In genomic region chr9:43106426-43107186, GRCm38 (mm10) we compare ENCODE assay signal across 8 mouse cellular contexts. TPM values are rescaled to one million over a fixed set of nuclear protein-coding genes. Genes with fewer than 3 reads are reported as not detected.
DNase-seq lines count a peak whose midpoint lies in the region; ATAC-seq and TF ChIP-seq lines count a peak whose summit lies in the region.

No protein-coding gene starts in this region.

- no peaks in the 10 kb centered on the region for H3K4me1 ChIP-seq in bone marrow, adult 2 months (ENCODE audit: control insufficient read depth, insufficient read depth, low read length)
- peaks cover 27% of the 10 kb centered on the region for H3K4me1 ChIP-seq in forebrain, postnatal 0 days (ENCODE audit: insufficient read depth)
- H3K4me1 ChIP-seq in intestine, embryonic 14.5 days (replicated peaks; ENCODE audit: control insufficient read depth, insufficient read depth, low read length) = peaks cover 36% of the 10 kb centered on the region
- peaks cover 14% of the 10 kb centered on the region for H3K4me1 ChIP-seq in lung, adult 2 months (ENCODE audit: control insufficient read depth, insufficient read depth, low read length)

- no peaks in the 10 kb centered on the region for H3K9me3 ChIP-seq in forebrain, postnatal 0 days (ENCODE audit: low read length)
- H3K9me3 ChIP-seq in intestine, embryonic 14.5 days (ENCODE audit: control insufficient read depth, low read length) = no peaks in the 10 kb centered on the region

- H3K9ac ChIP-seq in forebrain, postnatal 0 days = peak overlapping the region; percentile 80
- peak overlapping the region; percentile 93 for H3K9ac ChIP-seq in intestine, embryonic 14.5 days (ENCODE audit: low read length)

- peak; percentile 62 for DNase-seq in kidney, adult 9 months
- DNase-seq in kidney, adult 11 months = no peak
- DNase-seq in forebrain, postnatal 0 days = no peak
- DNase-seq in intestine, embryonic 14.5 days (ENCODE audit: low spot score) = no peak
- no peak for DNase-seq in lung, adult 2 months
- peak; percentile 57 to 58 for DNase-seq in spleen, postnatal 10 days (ENCODE audit: low spot score in 2 of 2)
- no peak for DNase-seq in natural killer cell, adult 2 months (ENCODE audit: low spot score in 2 of 2)

- WGBS in bone marrow, adult 2 months = 11% methylated on average over 22 of the region's 22 CpGs
- WGBS in forebrain, postnatal 0 days = 9% methylated on average over 22 of the region's 22 CpGs
- WGBS in intestine, embryonic 14.5 days = 19% methylated on average over 22 of the region's 22 CpGs
- WGBS in lung, adult 2 months = 4% methylated on average over 22 of the region's 22 CpGs

- H3K27me3 ChIP-seq in forebrain, postnatal 0 days (ENCODE audit: insufficient read depth, low read length) = no peaks in the 10 kb centered on the region
- no peaks in the 10 kb centered on the region for H3K27me3 ChIP-seq in intestine, embryonic 14.5 days (replicated peaks; ENCODE audit: control insufficient read depth, insufficient read depth, low read length)

- peak overlapping the region; percentile 69 for H3K4me3 ChIP-seq in bone marrow, adult 2 months (replicated peaks; ENCODE audit: control insufficient read depth, low read depth, low read length)
- H3K4me3 ChIP-seq in forebrain, postnatal 0 days (ENCODE audit: low read depth, low read length) = peak overlapping the region; percentile 94
- H3K4me3 ChIP-seq in intestine, embryonic 14.5 days (ENCODE audit: low read depth, low read length) = peak overlapping the region; percentile 88
- H3K4me3 ChIP-seq in lung, adult 2 months (replicated peaks; ENCODE audit: extremely low read depth, low read depth, low read length) = peak overlapping the region; percentile 73

- no peak for TF ChIP-seq CTCF in bone marrow, adult 2 months (IDR thresholded peaks at IDR 0.05; ENCODE audit: control insufficient read depth, insufficient read depth, low read length)
- no peak for TF ChIP-seq CTCF in forebrain, postnatal 0 days (IDR thresholded peaks at IDR 0.05; ENCODE audit: low read depth)
- no peak for TF ChIP-seq CTCF in lung, adult 2 months (IDR thresholded peaks at IDR 0.05; ENCODE audit: insufficient read depth, low read length)

- no peak; the same call in 1 of the 2 replicates for ATAC-seq in forebrain, postnatal 0 days
- no peak for ATAC-seq in intestine, embryonic 14.5 days (replicated peaks; ENCODE audit: low FRiP score, low TSS enrichment, low read depth)

- H3K36me3 ChIP-seq in forebrain, postnatal 0 days (ENCODE audit: insufficient read depth) = peaks cover 18% of the 10 kb centered on the region
- peaks cover 11% of the 10 kb centered on the region; the same call in 1 of the 2 replicates for H3K36me3 ChIP-seq in intestine, embryonic 14.5 days (ENCODE audit: control insufficient read depth, insufficient read depth, low read length)

- peak overlapping the region; percentile 86 for H3K4me2 ChIP-seq in forebrain, postnatal 0 days (ENCODE audit: low read depth)
- H3K4me2 ChIP-seq in intestine, embryonic 14.5 days (ENCODE audit: low read length) = peak overlapping the region; percentile 85

- H3K27ac ChIP-seq in bone marrow, adult 2 months (ENCODE audit: control insufficient read depth, insufficient read depth, low read depth, low read length, poor library complexity) = peak overlapping the region; percentile 87; the same call in 1 of the 2 replicates
- peak overlapping the region; percentile 91 for H3K27ac ChIP-seq in forebrain, postnatal 0 days (ENCODE audit: low read depth, low read length)
- peak overlapping the region; percentile 94 for H3K27ac ChIP-seq in intestine, embryonic 14.5 days (ENCODE audit: low read depth)

- TF ChIP-seq POLR2A in bone marrow, adult 2 months (IDR thresholded peaks at IDR 0.05; ENCODE audit: borderline replicate concordance, control insufficient read depth, low read depth, low read length) = no peak
- TF ChIP-seq POLR2A in lung, adult 2 months (IDR thresholded peaks at IDR 0.05; ENCODE audit: borderline replicate concordance, extremely low read depth, low read depth, low read length) = no peak

RNA-seq across cellular contexts. Expression of gene Arhgef12, which starts 0.4 kb away (rescaled TPM):
- polyA plus RNA-seq in bone marrow, adult 2 months (2011; ENCODE audit: insufficient read depth, insufficient read length, low replicate concordance, missing spikeins) = 21.1 and 29.7 TPM in 2 replicates
- total RNA-seq in forebrain, postnatal 0 days (2014; rRNA removed) = 91.7 and 98.7 TPM in 2 replicates
- 6.5 and 12.2 TPM in 2 replicates for polyA plus RNA-seq in forebrain, postnatal 0 days (2015; fragmentation: Nextera tagmentation; extraction: Ambion mirVana)
- 15.9 and 16.5 TPM in 2 replicates for polyA plus RNA-seq in intestine, embryonic 14.5 days (2014; fragmentation: Nextera tagmentation; extraction: Ambion mirVana)
- 46.2 and 62.4 TPM in 2 replicates for polyA plus RNA-seq in lung, adult 2 months (2012; rRNA removed)

RNA-seq across cellular contexts. Expression of gene Tmem136, which starts 9.8 kb away (rescaled TPM):
- polyA plus RNA-seq in bone marrow, adult 2 months (2011; ENCODE audit: insufficient read depth, insufficient read length, low replicate concordance, missing spikeins) = 2.1 TPM in 1 of 2 replicates, not detected in the other
- 6.0 and 6.2 TPM in 2 replicates for total RNA-seq in forebrain, postnatal 0 days (2014; rRNA removed)
- polyA plus RNA-seq in forebrain, postnatal 0 days (2015; fragmentation: Nextera tagmentation; extraction: Ambion mirVana) = 6.8 and 7.5 TPM in 2 replicates
- 5.8 and 6.7 TPM in 2 replicates for polyA plus RNA-seq in intestine, embryonic 14.5 days (2014; fragmentation: Nextera tagmentation; extraction: Ambion mirVana)
- 1.8 and 7.4 TPM in 2 replicates for polyA plus RNA-seq in lung, adult 2 months (2012; rRNA removed)

Comparison
In these comparisons a context has a peak if more than half of its experiments do, and no peak if none do; other contexts are left out.
1. DNase-seq: peak in kidney, adult 9 months (single experiment) and spleen, postnatal 10 days (2 of 2); none in kidney, adult 11 months (single experiment), forebrain, postnatal 0 days (single experiment), intestine, embryonic 14.5 days (single experiment), lung, adult 2 months (single experiment) and natural killer cell, adult 2 months (0 of 2).
2. Peak in every context shown above with its lines, with median percentiles within 50 percentile points of each other: H3K27ac ChIP-seq and H3K4me3 ChIP-seq.